25 mouse cellular contexts compared by ENCODE assay signal in the genomic region with DNA sequence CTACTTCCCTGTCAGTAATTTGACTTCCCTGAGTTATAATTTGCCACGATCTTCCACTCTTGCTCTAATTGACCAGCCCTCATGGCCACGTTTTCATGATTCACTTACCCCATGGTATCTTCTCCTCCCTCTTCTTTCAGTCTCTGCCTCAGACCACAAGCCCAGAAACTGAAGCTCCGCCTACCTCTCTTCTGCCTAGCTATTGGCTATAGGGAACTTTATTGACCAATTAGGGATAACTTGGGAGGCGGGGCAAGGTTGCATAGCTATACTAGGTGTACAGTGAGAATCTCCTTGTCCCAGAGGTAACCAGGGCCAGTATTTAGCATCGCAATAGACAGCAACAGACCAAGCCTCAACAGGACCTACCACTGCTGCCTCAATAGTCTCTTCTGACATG. TPM values are rescaled to one million over a fixed set of nuclear protein-coding genes. Genes with fewer than 3 reads are reported as not detected.
"Had no signal": no experiment of that assay in that cellular context is flagged by ENCODE, and none has a peak within 500 bp of the region (broad histone marks: within the 10 kb centered on the region; RNA-seq: fewer than 3 reads in every experiment).

No protein-coding gene starts in this region.

- H3K27me3 ChIP-seq: heart, embryonic 12.5 days; hindbrain, embryonic 13.5 days; hindbrain, embryonic 15.5 days; limb, embryonic 12.5 days; liver, embryonic 13.5 days; liver, embryonic 15.5 days had no signal

- H3K36me3 ChIP-seq: heart, embryonic 10.5 days; heart, embryonic 12.5 days; hindbrain, embryonic 13.5 days; hindbrain, embryonic 15.5 days; limb, embryonic 10.5 days; limb, embryonic 12.5 days; liver, embryonic 13.5 days; liver, embryonic 15.5 days had no signal

- H3K9me3 ChIP-seq: heart, embryonic 10.5 days; heart, embryonic 12.5 days; hindbrain, embryonic 13.5 days; hindbrain, embryonic 15.5 days; limb, embryonic 10.5 days; limb, embryonic 12.5 days; liver, embryonic 15.5 days had no signal

- H3K4me1 ChIP-seq: liver, embryonic 13.5 days; liver, embryonic 15.5 days had no signal

- H3K27ac ChIP-seq: gastrocnemius, adult 2 months; heart, embryonic 10.5 days; hindbrain, embryonic 13.5 days; hindbrain, embryonic 15.5 days; hindbrain, postnatal 0 days; layer of hippocampus, adult 2 months; left cerebral cortex, adult 2 months; limb, embryonic 10.5 days; limb, embryonic 12.5 days; liver, embryonic 13.5 days; liver, embryonic 15.5 days had no signal

- H3K9ac ChIP-seq: heart, embryonic 12.5 days; hindbrain, embryonic 13.5 days; hindbrain, embryonic 15.5 days; limb, embryonic 12.5 days; liver, embryonic 13.5 days; liver, embryonic 15.5 days; liver, postnatal 0 days had no signal

- DNase-seq: gastrocnemius, adult 2 months; gastrocnemius, postnatal 10 days; gastrocnemius, postnatal 25 days; heart, postnatal 10 days; heart, postnatal 4 days; kidney, adult 18-20 months; kidney, adult 8-10 months; kidney, postnatal 10 days; kidney, postnatal 25 days; kidney, postnatal 4 days; liver; liver, embryonic 13.5 days; liver, postnatal 0 days had no signal

- H3K4me3 ChIP-seq: gastrocnemius, adult 2 months; heart, embryonic 10.5 days; heart, embryonic 12.5 days; hindbrain, embryonic 13.5 days; hindbrain, embryonic 15.5 days; layer of hippocampus, adult 2 months; left cerebral cortex, adult 2 months; limb, embryonic 10.5 days; limb, embryonic 12.5 days; liver, embryonic 13.5 days; liver, embryonic 15.5 days had no signal

- ATAC-seq: hindbrain, postnatal 0 days; intestine, embryonic 16.5 days; liver, postnatal 0 days had no signal

RNA-seq across cellular contexts. Expression of gene Slc2a12, which starts 31.5 kb away (rescaled TPM):
- total RNA-seq: granulocyte monocyte progenitor cell, adult 5-6 weeks had no signal
- polyA plus RNA-seq: liver, postnatal 0 days had no signal
